Mouse (Mus musculus): Measurements from ENCODE around the gene Pgm2l1.

DNA sequence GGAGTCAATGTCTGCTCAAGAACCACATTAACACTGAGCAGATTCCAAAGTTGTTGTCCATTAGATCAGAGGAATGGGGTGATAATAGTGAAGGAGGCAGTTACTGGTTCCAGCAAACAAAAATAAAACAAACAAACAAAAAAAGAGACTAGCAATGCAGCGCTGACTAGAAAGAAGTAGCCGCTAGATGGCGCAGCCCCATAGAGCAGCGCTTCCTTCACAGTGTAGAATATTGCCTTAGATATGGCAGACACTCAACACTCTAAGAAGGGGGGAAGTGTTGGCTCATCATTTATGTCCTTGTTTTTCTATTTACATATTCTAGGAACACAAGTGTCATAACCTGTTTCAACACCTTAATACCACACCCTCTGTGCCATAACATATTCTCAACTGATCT is 36.4 kb upstream of the Pgm2l1 start:
- TF ChIP-seq MYOD1 (IDR thresholded peaks at IDR 0.05; ENCODE audit: control insufficient read depth, insufficient read length, low read depth) (no peak), CTCF (IDR thresholded peaks at IDR 0.05; ENCODE audit: control insufficient read depth, insufficient read depth, insufficient read length) (peak; percentile 34), USF1 (IDR thresholded peaks at IDR 0.05; ENCODE audit: low read depth) (no peak), MAX (IDR thresholded peaks at IDR 0.05) (no peak), FOSL1 (IDR thresholded peaks at IDR 0.05; ENCODE audit: insufficient read depth, low read length, poor library complexity, severe bottlenecking) (no peak), CEBPB (IDR thresholded peaks at IDR 0.05; ENCODE audit: low read depth) (no peak)
